Mouse (Mus musculus): ENCODE data around the gene Llgl2.

- TF ChIP-seq CTCF (IDR thresholded peaks at IDR 0.05; ENCODE audit: low read depth, low read length) (no peak), POLR2AphosphoS5 (IDR thresholded peaks at IDR 0.05; ENCODE audit: insufficient replicate concordance, low read depth, low read length) (no peak), GATA1 (IDR thresholded peaks at IDR 0.05; ENCODE audit: borderline replicate concordance, low read length) (no peak), GATA2 (IDR thresholded peaks at IDR 0.05; ENCODE audit: borderline replicate concordance, low read depth, low read length) (no peak)
These were observed 18.8 kb upstream of the Llgl2 start for GRCm38 (mm10) chr11:115805005-115805404.

All from G1E (cell line).